Comparison of ENCODE assay signal across 9 mouse cellular contexts in genomic region chr10:125948842-125949474, GRCm38 (mm10). TPM values are rescaled to one million over a fixed set of nuclear protein-coding genes. Genes with fewer than 3 reads are reported as not detected.
DNase-seq lines count a peak whose midpoint lies in the region; ATAC-seq and TF ChIP-seq lines count a peak whose summit lies in the region.
"Had no signal": no experiment of that assay in that cellular context is flagged by ENCODE, and none has a peak within 500 bp of the region (broad histone marks: within the 10 kb centered on the region; RNA-seq: fewer than 3 reads in every experiment).

No protein-coding gene starts in this region.

- peak; percentile 55 for DNase-seq in forebrain, embryonic 11.5 days (ENCODE audit: low spot score)
- DNase-seq in forebrain, postnatal 0 days = peak; percentile 20
- DNase-seq in limb, embryonic 10.5 days (ENCODE audit: low spot score) = no peak
- DNase-seq in embryo, embryonic 10.5 days (ENCODE audit: low spot score) = no peak
- DNase-seq in layer of hippocampus, postnatal 10 days (ENCODE audit: low spot score in 2 of 2) = no peak
- DNase-seq: liver, embryonic 13.5 days had no signal

- whole genome bisulfite sequencing in forebrain, embryonic 11.5 days = 39% methylated on average over 15 of the region's 15 CpGs
- WGBS in forebrain, embryonic 16.5 days = 33% methylated on average over 15 of the region's 15 CpGs
- WGBS in forebrain, postnatal 0 days = 36% methylated on average over 15 of the region's 15 CpGs
- WGBS in limb, embryonic 10.5 days = 35% methylated on average over 15 of the region's 15 CpGs

- no peaks in the 10 kb centered on the region for H3K9me3 ChIP-seq in forebrain, embryonic 11.5 days (ENCODE audit: control insufficient read depth, low read length)
- H3K9me3 ChIP-seq in forebrain, embryonic 16.5 days (ENCODE audit: control insufficient read depth, low read length) = no peaks in the 10 kb centered on the region
- H3K9me3 ChIP-seq in E14TG2a.4 (ENCODE audit: low read length) = peaks cover 4% of the 10 kb centered on the region; the same call in 1 of the 2 replicates
- no peaks in the 10 kb centered on the region for H3K9me3 ChIP-seq in forebrain, postnatal 0 days (ENCODE audit: low read length)
- no peaks in the 10 kb centered on the region for H3K9me3 ChIP-seq in limb, embryonic 10.5 days (replicated peaks)
- H3K9me3 ChIP-seq: liver, embryonic 13.5 days had no signal

- TF ChIP-seq CTCF in E14TG2a.4 (conservative IDR thresholded peaks at IDR 0.05; ENCODE audit: low read length) = no peak
- no peak for TF ChIP-seq CTCF in forebrain, postnatal 0 days (IDR thresholded peaks at IDR 0.05; ENCODE audit: low read depth)

- H3K9ac ChIP-seq in forebrain, embryonic 11.5 days (ENCODE audit: low read length) = no peak overlapping the region
- no peak overlapping the region for H3K9ac ChIP-seq in forebrain, embryonic 16.5 days (replicated peaks; ENCODE audit: low read depth, low read length)
- H3K9ac ChIP-seq in forebrain, postnatal 0 days = no peak overlapping the region
- H3K9ac ChIP-seq: liver, embryonic 13.5 days had no signal

- H3K36me3 ChIP-seq in forebrain, embryonic 11.5 days (ENCODE audit: control insufficient read depth, insufficient read depth, low read length) = no peaks in the 10 kb centered on the region
- no peaks in the 10 kb centered on the region for H3K36me3 ChIP-seq in forebrain, embryonic 16.5 days (ENCODE audit: control insufficient read depth, insufficient read depth)
- H3K36me3 ChIP-seq in E14TG2a.4 (ENCODE audit: insufficient read depth, low read length) = no peaks in the 10 kb centered on the region
- H3K36me3 ChIP-seq in forebrain, postnatal 0 days (ENCODE audit: insufficient read depth) = no peaks in the 10 kb centered on the region
- H3K36me3 ChIP-seq in limb, embryonic 10.5 days = no peaks in the 10 kb centered on the region
- H3K36me3 ChIP-seq: liver, embryonic 13.5 days had no signal

- no peak overlapping the region for H3K4me3 ChIP-seq in forebrain, embryonic 11.5 days (ENCODE audit: low read depth, low read length)
- H3K4me3 ChIP-seq in forebrain, embryonic 16.5 days (replicated peaks; ENCODE audit: low read length) = no peak overlapping the region
- H3K4me3 ChIP-seq in E14TG2a.4 (replicated peaks; ENCODE audit: low read length) = peak overlapping the region; percentile 41; the same call in 1 of the 2 replicates
- H3K4me3 ChIP-seq in forebrain, postnatal 0 days (ENCODE audit: low read depth, low read length) = no peak overlapping the region
- no peak overlapping the region; the same call in 1 of the 2 replicates for H3K4me3 ChIP-seq in limb, embryonic 10.5 days
- H3K4me3 ChIP-seq: liver, embryonic 13.5 days had no signal

- H3K4me1 ChIP-seq in forebrain, embryonic 11.5 days (replicated peaks; ENCODE audit: control insufficient read depth, insufficient read depth, low read length) = no peaks in the 10 kb centered on the region
- peaks cover 6% of the 10 kb centered on the region for H3K4me1 ChIP-seq in forebrain, embryonic 16.5 days (replicated peaks; ENCODE audit: control insufficient read depth, insufficient read depth, low read length)
- peaks cover 39% of the 10 kb centered on the region for H3K4me1 ChIP-seq in E14TG2a.4 (replicated peaks; ENCODE audit: low read depth, low read length)
- no peaks in the 10 kb centered on the region for H3K4me1 ChIP-seq in forebrain, postnatal 0 days (ENCODE audit: insufficient read depth)
- peaks cover 39% of the 10 kb centered on the region for H3K4me1 ChIP-seq in limb, embryonic 10.5 days
- H3K4me1 ChIP-seq: liver, embryonic 13.5 days had no signal

- ATAC-seq in forebrain, embryonic 11.5 days (replicated peaks; ENCODE audit: low FRiP score) = 0 out of 2 replicates have a peak, but pooled peaks have one; percentile 34
- no peak for ATAC-seq in forebrain, embryonic 16.5 days
- no peak for ATAC-seq in forebrain, postnatal 0 days
- no peak for ATAC-seq in CD4-positive, CD25-positive, alpha-beta regulatory T cell, adult 4 months

- no peak overlapping the region for H3K4me2 ChIP-seq in forebrain, embryonic 11.5 days (ENCODE audit: low read depth, low read length, severe bottlenecking)
- no peak overlapping the region; the same call in 1 of the 2 replicates for H3K4me2 ChIP-seq in forebrain, embryonic 16.5 days (ENCODE audit: low read length)
- no peak overlapping the region for H3K4me2 ChIP-seq in forebrain, postnatal 0 days (ENCODE audit: low read depth)
- H3K4me2 ChIP-seq: liver, embryonic 13.5 days had no signal

- no peak overlapping the region for H3K27ac ChIP-seq in forebrain, embryonic 11.5 days (ENCODE audit: low read depth, low read length)
- H3K27ac ChIP-seq in forebrain, embryonic 16.5 days (ENCODE audit: low read length) = no peak overlapping the region
- no peak overlapping the region for H3K27ac ChIP-seq in forebrain, postnatal 0 days (ENCODE audit: low read depth, low read length)
- H3K27ac ChIP-seq in limb, embryonic 10.5 days = peak overlapping the region; percentile 58
- H3K27ac ChIP-seq: liver, embryonic 13.5 days had no signal

- no peaks in the 10 kb centered on the region for H3K27me3 ChIP-seq in forebrain, embryonic 11.5 days (ENCODE audit: control insufficient read depth, insufficient read depth, low read length)
- H3K27me3 ChIP-seq in forebrain, embryonic 16.5 days (replicated peaks; ENCODE audit: control insufficient read depth, insufficient read depth, low read length) = no peaks in the 10 kb centered on the region
- no peaks in the 10 kb centered on the region; the same call in 1 of the 2 replicates for H3K27me3 ChIP-seq in E14TG2a.4 (ENCODE audit: insufficient read depth, low read length)
- H3K27me3 ChIP-seq in forebrain, postnatal 0 days (ENCODE audit: insufficient read depth, low read length) = no peaks in the 10 kb centered on the region
- H3K27me3 ChIP-seq in limb, embryonic 10.5 days (ENCODE audit: low read depth, poor library complexity, severe bottlenecking) = peaks cover 8% of the 10 kb centered on the region; the same call in 1 of the 2 replicates
- H3K27me3 ChIP-seq: liver, embryonic 13.5 days had no signal

RNA-seq across cellular contexts. Expression of gene Lrig3, which starts 17.0 kb away (rescaled TPM):
- polyA plus RNA-seq in forebrain, embryonic 11.5 days (2014; fragmentation: Nextera tagmentation; extraction: Ambion mirVana) = 10.9 and 11.2 TPM in 2 replicates
- polyA plus RNA-seq in forebrain, embryonic 16.5 days (2015; fragmentation: Nextera tagmentation; extraction: Ambion mirVana) = 2.1 and 2.6 TPM in 2 replicates
- 2.8 and 5.2 TPM in 2 replicates for total RNA-seq in forebrain, postnatal 0 days (2014; rRNA removed)
- polyA plus RNA-seq in forebrain, postnatal 0 days (2015; fragmentation: Nextera tagmentation; extraction: Ambion mirVana) = 1.6 and 1.7 TPM in 2 replicates
- polyA plus RNA-seq in limb, embryonic 10.5 days (2016; fragmentation: Nextera tagmentation; extraction: Ambion mirVana) = 31.6 and 49.9 TPM in 2 replicates
- total RNA-seq in layer of hippocampus, postnatal 10 days (2021) = 1 to 10 TPM; 3.0 to 4.0 TPM
- under 1 TPM; 0.16 TPM for polyA plus RNA-seq in CD4-positive, CD25-positive, alpha-beta regulatory T cell, adult 4 months (2017; shearing (Covaris generic))

Comparison
In these comparisons a context has a peak if more than half of its experiments do, and no peak if none do; other contexts are left out.
1. DNase-seq: peak in forebrain, embryonic 11.5 days (single experiment) and forebrain, postnatal 0 days (single experiment); none in limb, embryonic 10.5 days (single experiment), embryo, embryonic 10.5 days (single experiment) and layer of hippocampus, postnatal 10 days (0 of 2).